Comparison of ENCODE assay signal across 28 mouse cellular contexts in the genomic region with DNA sequence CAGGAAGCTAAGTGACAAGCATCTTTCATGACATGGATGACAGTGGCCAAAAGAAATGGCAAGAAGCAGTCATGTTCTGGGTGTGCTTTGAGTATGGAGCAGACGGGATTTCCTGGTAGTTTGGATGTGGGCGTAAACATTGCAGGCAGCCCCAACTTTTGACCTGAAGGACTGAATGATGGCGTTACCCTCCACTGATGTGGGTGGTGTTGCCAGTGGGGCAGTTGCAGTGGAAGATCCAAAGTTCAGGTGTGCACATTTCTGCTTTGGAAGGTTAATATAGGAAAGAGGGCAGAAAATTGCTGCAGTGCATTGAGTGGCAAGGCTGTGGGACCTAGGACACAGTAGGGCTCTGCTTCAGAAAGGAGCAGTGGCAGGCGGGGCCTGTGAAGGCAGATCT. TPM values are rescaled to one million over a fixed set of nuclear protein-coding genes. Genes with fewer than 3 reads are reported as not detected.
DNase-seq lines count a peak whose midpoint lies in the region; ATAC-seq and TF ChIP-seq lines count a peak whose summit lies in the region.
"Had no signal": no experiment of that assay in that cellular context is flagged by ENCODE, and none has a peak within 500 bp of the region (broad histone marks: within the 10 kb centered on the region; RNA-seq: fewer than 3 reads in every experiment).

No protein-coding gene starts in this region.

- peaks cover 17% of the 10 kb centered on the region for H3K36me3 ChIP-seq in kidney, embryonic 15.5 days
- no peaks in the 10 kb centered on the region for H3K36me3 ChIP-seq in liver, adult 2 months (ENCODE audit: control insufficient read depth, insufficient read depth, low read length)
- no peaks in the 10 kb centered on the region for H3K36me3 ChIP-seq in liver, embryonic 12.5 days
- H3K36me3 ChIP-seq in midbrain, embryonic 13.5 days = peaks cover 27% of the 10 kb centered on the region
- H3K36me3 ChIP-seq in midbrain, embryonic 16.5 days (ENCODE audit: control insufficient read depth, insufficient read depth, low read length) = no peaks in the 10 kb centered on the region; the same call in 1 of the 2 replicates
- H3K36me3 ChIP-seq: heart, embryonic 15.5 days had no signal

- no peaks in the 10 kb centered on the region for H3K9me3 ChIP-seq in kidney, embryonic 15.5 days (replicated peaks)
- no peaks in the 10 kb centered on the region for H3K9me3 ChIP-seq in liver, embryonic 12.5 days (replicated peaks)
- H3K9me3 ChIP-seq in midbrain, embryonic 13.5 days = no peaks in the 10 kb centered on the region
- H3K9me3 ChIP-seq in midbrain, embryonic 16.5 days (replicated peaks; ENCODE audit: control insufficient read depth, low read length, poor library complexity, severe bottlenecking) = no peaks in the 10 kb centered on the region
- H3K9me3 ChIP-seq: embryonic facial prominence, embryonic 10.5 days; embryonic facial prominence, embryonic 13.5 days; forebrain, embryonic 12.5 days; forebrain, embryonic 15.5 days; heart, embryonic 12.5 days; heart, embryonic 15.5 days; hindbrain, embryonic 10.5 days had no signal

- peaks cover 13% of the 10 kb centered on the region for H3K4me1 ChIP-seq in kidney, embryonic 15.5 days
- H3K4me1 ChIP-seq in liver, adult 2 months (ENCODE audit: control insufficient read depth, insufficient read depth, low read length) = peaks cover 7% of the 10 kb centered on the region; the same call in 1 of the 2 replicates
- H3K4me1 ChIP-seq in liver, embryonic 12.5 days = peaks cover 11% of the 10 kb centered on the region
- no peaks in the 10 kb centered on the region for H3K4me1 ChIP-seq in midbrain, embryonic 13.5 days (replicated peaks)
- no peaks in the 10 kb centered on the region for H3K4me1 ChIP-seq in midbrain, embryonic 16.5 days (ENCODE audit: control insufficient read depth, insufficient read depth, low read length)
- H3K4me1 ChIP-seq: embryonic facial prominence, embryonic 13.5 days; forebrain, embryonic 12.5 days; forebrain, embryonic 15.5 days; hindbrain, embryonic 10.5 days had no signal

- 89% methylated on average over 4 of the region's 4 CpGs for WGBS in kidney, embryonic 15.5 days
- WGBS in liver, adult 2 months = 47% methylated on average over 4 of the region's 4 CpGs
- WGBS in liver, embryonic 12.5 days (ENCODE audit: insufficient replicate concordance) = 82% methylated on average over 4 of the region's 4 CpGs
- WGBS in midbrain, embryonic 13.5 days = 91% methylated on average over 4 of the region's 4 CpGs
- WGBS in midbrain, embryonic 16.5 days = 95% methylated on average over 4 of the region's 4 CpGs

- peak; percentile 44 for DNase-seq in kidney, adult 11 months
- peak; percentile 69 for DNase-seq in kidney, adult 9 months
- DNase-seq in kidney, postnatal 4 days = no peak
- peak; percentile 68 for DNase-seq in liver, adult 2 months (ENCODE audit: extremely low read depth, low read depth, low spot score)
- DNase-seq: adrenal gland, adult 8-10 months; adrenal gland, postnatal 25 days; cerebellum, adult 11-12 months; cerebellum, adult 8-10 months; cerebellum, postnatal 10 days; cerebellum, postnatal 36 days; embryo, embryonic 11 days; gastrocnemius, postnatal 25 days; heart, adult 18-20 months; heart, postnatal 10 days; heart, postnatal 36 days had no signal

- no peak for TF ChIP-seq CTCF in liver, adult 2 months (IDR thresholded peaks at IDR 0.05; ENCODE audit: low read depth, low read length)

- no peaks in the 10 kb centered on the region for H3K27me3 ChIP-seq in kidney, embryonic 15.5 days
- H3K27me3 ChIP-seq in liver, adult 2 months (ENCODE audit: control insufficient read depth, insufficient read depth, low read length) = no peaks in the 10 kb centered on the region
- no peaks in the 10 kb centered on the region for H3K27me3 ChIP-seq in liver, embryonic 12.5 days (replicated peaks)
- no peaks in the 10 kb centered on the region for H3K27me3 ChIP-seq in midbrain, embryonic 13.5 days
- no peaks in the 10 kb centered on the region for H3K27me3 ChIP-seq in midbrain, embryonic 16.5 days (ENCODE audit: control insufficient read depth, insufficient read depth, low read depth, low read length)
- H3K27me3 ChIP-seq: embryonic facial prominence, embryonic 13.5 days; forebrain, embryonic 12.5 days; forebrain, embryonic 15.5 days; heart, embryonic 12.5 days; heart, embryonic 15.5 days had no signal

- ATAC-seq in kidney, embryonic 15.5 days (replicated peaks; ENCODE audit: low FRiP score) = no peak
- ATAC-seq in liver, embryonic 12.5 days = no peak
- no peak for ATAC-seq in midbrain, embryonic 13.5 days
- ATAC-seq in midbrain, embryonic 16.5 days = no peak
- ATAC-seq: activated CD4-positive, CD25-positive, alpha-beta regulatory T cell, adult 4 months; forebrain, embryonic 15.5 days had no signal

- no peak overlapping the region for H3K4me3 ChIP-seq in kidney, embryonic 15.5 days (replicated peaks)
- no peak overlapping the region for H3K4me3 ChIP-seq in liver, adult 2 months (ENCODE audit: insufficient read depth, low read depth, low read length)
- H3K4me3 ChIP-seq in liver, embryonic 12.5 days = no peak overlapping the region
- no peak overlapping the region for H3K4me3 ChIP-seq in midbrain, embryonic 13.5 days (replicated peaks)
- H3K4me3 ChIP-seq in midbrain, embryonic 16.5 days (ENCODE audit: low read depth, low read length) = no peak overlapping the region
- H3K4me3 ChIP-seq: embryonic facial prominence, embryonic 10.5 days; embryonic facial prominence, embryonic 13.5 days; erythroblast, embryonic 14.5 days; forebrain, embryonic 12.5 days; forebrain, embryonic 15.5 days; heart, embryonic 12.5 days; heart, embryonic 15.5 days; hindbrain, embryonic 10.5 days had no signal

- no peak overlapping the region for H3K27ac ChIP-seq in kidney, embryonic 15.5 days
- no peak overlapping the region for H3K27ac ChIP-seq in liver, adult 2 months (replicated peaks; ENCODE audit: insufficient read depth, low read depth, low read length)
- H3K27ac ChIP-seq in liver, embryonic 12.5 days = no peak overlapping the region
- no peak overlapping the region for H3K27ac ChIP-seq in midbrain, embryonic 13.5 days
- H3K27ac ChIP-seq in midbrain, embryonic 16.5 days (ENCODE audit: low read length) = no peak overlapping the region
- H3K27ac ChIP-seq: embryonic facial prominence, embryonic 10.5 days; embryonic facial prominence, embryonic 13.5 days; forebrain, embryonic 12.5 days; forebrain, embryonic 15.5 days; heart, embryonic 15.5 days; hindbrain, embryonic 10.5 days had no signal

- no peak overlapping the region for H3K9ac ChIP-seq in kidney, embryonic 15.5 days
- no peak overlapping the region for H3K9ac ChIP-seq in liver, adult 2 months (ENCODE audit: low read depth, low read length)
- no peak overlapping the region for H3K9ac ChIP-seq in liver, embryonic 12.5 days
- 0 out of 2 replicates have a peak overlapping the region, but pooled peaks have one; percentile 10 for H3K9ac ChIP-seq in midbrain, embryonic 13.5 days (replicated peaks)
- no peak overlapping the region for H3K9ac ChIP-seq in midbrain, embryonic 16.5 days (ENCODE audit: low read depth, low read length)
- H3K9ac ChIP-seq: embryonic facial prominence, embryonic 13.5 days; forebrain, embryonic 12.5 days; forebrain, embryonic 15.5 days; heart, embryonic 12.5 days; heart, embryonic 15.5 days had no signal

- no peak overlapping the region for H3K4me2 ChIP-seq in kidney, embryonic 15.5 days
- no peak overlapping the region for H3K4me2 ChIP-seq in liver, embryonic 12.5 days
- no peak overlapping the region for H3K4me2 ChIP-seq in midbrain, embryonic 13.5 days (replicated peaks)
- H3K4me2 ChIP-seq in midbrain, embryonic 16.5 days (ENCODE audit: low read length) = no peak overlapping the region
- H3K4me2 ChIP-seq: embryonic facial prominence, embryonic 13.5 days; forebrain, embryonic 12.5 days; forebrain, embryonic 15.5 days; heart, embryonic 12.5 days; heart, embryonic 15.5 days had no signal

- TF ChIP-seq POLR2A in liver, adult 2 months (IDR thresholded peaks at IDR 0.05; ENCODE audit: extremely low read depth, insufficient read depth, low read length) = no peak

- H3K79me2 ChIP-seq in liver, adult 2 months (ENCODE audit: control insufficient read depth, insufficient read depth, low read length) = no peaks in the 10 kb centered on the region

RNA-seq across cellular contexts. Expression of a gene that starts 12.0 kb away (rescaled TPM):
- 32.0 and 36.9 TPM in 2 replicates for polyA plus RNA-seq in kidney, embryonic 15.5 days (2015; fragmentation: Nextera tagmentation; extraction: Ambion mirVana)
- total RNA-seq in liver, adult 2 months (2014; rRNA removed) = 3.0 and 3.6 TPM in 2 replicates
- polyA plus RNA-seq in liver, adult 2 months (2012; rRNA removed) = 2.0 TPM in 2 replicates
- polyA plus RNA-seq in liver, embryonic 12.5 days (2016; fragmentation: Nextera tagmentation; extraction: Ambion mirVana) = 4.8 and 5.3 TPM in 2 replicates
- 25.8 and 28.8 TPM in 2 replicates for polyA plus RNA-seq in midbrain, embryonic 13.5 days (2015; fragmentation: Nextera tagmentation; extraction: Ambion mirVana)
- polyA plus RNA-seq in midbrain, embryonic 16.5 days (2015; fragmentation: Nextera tagmentation; extraction: Ambion mirVana) = 35.2 and 36.8 TPM in 2 replicates

RNA-seq across cellular contexts. Expression of a gene that starts 12.1 kb away (rescaled TPM):
- 21.3 and 21.7 TPM in 2 replicates for polyA plus RNA-seq in kidney, embryonic 15.5 days (2015; fragmentation: Nextera tagmentation; extraction: Ambion mirVana)
- total RNA-seq in liver, adult 2 months (2014; rRNA removed) = 1.1 and 1.8 TPM in 2 replicates
- polyA plus RNA-seq in liver, adult 2 months (2012; rRNA removed) = 0.21 and 0.31 TPM in 2 replicates
- 14.5 and 16.2 TPM in 2 replicates for polyA plus RNA-seq in liver, embryonic 12.5 days (2016; fragmentation: Nextera tagmentation; extraction: Ambion mirVana)
- 14.5 and 14.9 TPM in 2 replicates for polyA plus RNA-seq in midbrain, embryonic 13.5 days (2015; fragmentation: Nextera tagmentation; extraction: Ambion mirVana)
- 8.9 and 10.1 TPM in 2 replicates for polyA plus RNA-seq in midbrain, embryonic 16.5 days (2015; fragmentation: Nextera tagmentation; extraction: Ambion mirVana)

RNA-seq across cellular contexts. Expression of a gene that starts 27.0 kb away (rescaled TPM):
- 1.8 TPM in 2 replicates for polyA plus RNA-seq in kidney, embryonic 15.5 days (2015; fragmentation: Nextera tagmentation; extraction: Ambion mirVana)
- total RNA-seq in liver, adult 2 months (2014; rRNA removed) = 0.07 and 0.09 TPM in 2 replicates
- 0.05 and 0.11 TPM in 2 replicates for polyA plus RNA-seq in liver, adult 2 months (2012; rRNA removed)
- polyA plus RNA-seq in liver, embryonic 12.5 days (2016; fragmentation: Nextera tagmentation; extraction: Ambion mirVana) = 0.25 and 0.26 TPM in 2 replicates
- polyA plus RNA-seq in midbrain, embryonic 13.5 days (2015; fragmentation: Nextera tagmentation; extraction: Ambion mirVana) = 2.2 and 3.2 TPM in 2 replicates
- 3.1 and 3.2 TPM in 2 replicates for polyA plus RNA-seq in midbrain, embryonic 16.5 days (2015; fragmentation: Nextera tagmentation; extraction: Ambion mirVana)
- polyA plus RNA-seq: erythroblast, embryonic 14.5 days had no signal

RNA-seq across cellular contexts. Expression of a gene that starts 56.7 kb away (rescaled TPM):
- polyA plus RNA-seq in kidney, embryonic 15.5 days (2015; fragmentation: Nextera tagmentation; extraction: Ambion mirVana) = 2,232 and 2,490 TPM in 2 replicates
- 1,017 and 1,033 TPM in 2 replicates for total RNA-seq in liver, adult 2 months (2014; rRNA removed)
- 177 and 193 TPM in 2 replicates for polyA plus RNA-seq in liver, adult 2 months (2012; rRNA removed)
- polyA plus RNA-seq in liver, embryonic 12.5 days (2016; fragmentation: Nextera tagmentation; extraction: Ambion mirVana) = 1,876 and 1,897 TPM in 2 replicates
- 1,380 and 1,385 TPM in 2 replicates for polyA plus RNA-seq in midbrain, embryonic 13.5 days (2015; fragmentation: Nextera tagmentation; extraction: Ambion mirVana)
- polyA plus RNA-seq in midbrain, embryonic 16.5 days (2015; fragmentation: Nextera tagmentation; extraction: Ambion mirVana) = 855 and 922 TPM in 2 replicates

Comparison
In these comparisons a context has a peak if more than half of its experiments do, and no peak if none do; other contexts are left out.
1. DNase-seq: peak in kidney, adult 11 months (single experiment), kidney, adult 9 months (single experiment) and liver, adult 2 months (single experiment); none in kidney, postnatal 4 days (0 of 2).